29 mouse cellular contexts compared by ENCODE assay signal in the genomic region with DNA sequence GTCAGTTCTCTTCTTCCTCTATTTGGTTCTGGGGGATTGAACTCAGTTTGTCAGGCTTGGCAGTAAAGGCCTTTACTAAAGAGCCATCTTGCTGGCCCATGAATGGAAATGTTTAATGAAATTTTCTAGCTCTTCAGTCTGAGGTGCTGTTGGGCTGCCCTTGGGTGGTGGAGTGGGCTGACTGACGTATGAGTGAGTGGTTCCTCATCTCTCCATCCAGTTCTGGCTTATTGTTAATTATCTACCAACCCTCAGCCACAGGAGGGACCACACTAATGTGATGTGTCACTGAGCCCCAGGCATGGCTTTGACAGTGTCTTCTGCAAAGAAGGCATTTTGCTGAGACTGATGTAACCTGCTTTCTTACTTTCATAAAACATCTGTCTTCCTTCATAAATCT.
DNase-seq lines count a peak whose midpoint lies in the region; ATAC-seq lines count a peak whose summit lies in the region.
"Had no signal": no experiment of that assay in that cellular context is flagged by ENCODE, and none has a peak within 500 bp of the region (broad histone marks: within the 10 kb centered on the region; RNA-seq: fewer than 3 reads in every experiment).

No protein-coding gene starts in this region.

- H3K9me3 ChIP-seq in hindbrain, embryonic 15.5 days = no peaks in the 10 kb centered on the region
- H3K9me3 ChIP-seq in hindbrain, embryonic 14.5 days (ENCODE audit: control insufficient read depth, low read length) = no peaks in the 10 kb centered on the region
- no peaks in the 10 kb centered on the region for H3K9me3 ChIP-seq in midbrain, embryonic 15.5 days
- H3K9me3 ChIP-seq in midbrain, embryonic 11.5 days (ENCODE audit: control insufficient read depth, low read length) = no peaks in the 10 kb centered on the region
- H3K9me3 ChIP-seq: embryonic facial prominence, embryonic 10.5 days; embryonic facial prominence, embryonic 13.5 days; forebrain, embryonic 12.5 days; forebrain, embryonic 15.5 days; G1E; heart, embryonic 12.5 days; heart, embryonic 15.5 days had no signal

- H3K9ac ChIP-seq in hindbrain, embryonic 15.5 days = no peak overlapping the region
- no peak overlapping the region for H3K9ac ChIP-seq in hindbrain, embryonic 14.5 days
- no peak overlapping the region for H3K9ac ChIP-seq in midbrain, embryonic 15.5 days
- H3K9ac ChIP-seq in midbrain, embryonic 11.5 days (ENCODE audit: low read length) = no peak overlapping the region
- H3K9ac ChIP-seq: embryonic facial prominence, embryonic 13.5 days; forebrain, embryonic 12.5 days; forebrain, embryonic 15.5 days; heart, embryonic 12.5 days; heart, embryonic 15.5 days had no signal

- H3K27me3 ChIP-seq in hindbrain, embryonic 15.5 days = no peaks in the 10 kb centered on the region
- H3K27me3 ChIP-seq in hindbrain, embryonic 14.5 days (ENCODE audit: control insufficient read depth, insufficient read depth, low read length) = no peaks in the 10 kb centered on the region
- H3K27me3 ChIP-seq in midbrain, embryonic 15.5 days (replicated peaks) = no peaks in the 10 kb centered on the region
- H3K27me3 ChIP-seq in midbrain, embryonic 11.5 days (ENCODE audit: control insufficient read depth, insufficient read depth, low read length) = no peaks in the 10 kb centered on the region
- H3K27me3 ChIP-seq: CH12.LX; embryonic facial prominence, embryonic 13.5 days; forebrain, embryonic 12.5 days; forebrain, embryonic 15.5 days; heart, embryonic 15.5 days had no signal

- H3K4me2 ChIP-seq in hindbrain, embryonic 15.5 days = no peak overlapping the region
- H3K4me2 ChIP-seq in hindbrain, embryonic 14.5 days (replicated peaks) = no peak overlapping the region
- no peak overlapping the region for H3K4me2 ChIP-seq in midbrain, embryonic 15.5 days
- no peak overlapping the region for H3K4me2 ChIP-seq in midbrain, embryonic 11.5 days
- H3K4me2 ChIP-seq: embryonic facial prominence, embryonic 13.5 days; forebrain, embryonic 12.5 days; forebrain, embryonic 15.5 days; heart, embryonic 12.5 days; heart, embryonic 15.5 days had no signal

- no peaks in the 10 kb centered on the region for H3K4me1 ChIP-seq in hindbrain, embryonic 15.5 days (replicated peaks)
- H3K4me1 ChIP-seq in hindbrain, embryonic 14.5 days (replicated peaks; ENCODE audit: control insufficient read depth, insufficient read depth, low read length) = no peaks in the 10 kb centered on the region
- H3K4me1 ChIP-seq in midbrain, embryonic 15.5 days = no peaks in the 10 kb centered on the region
- no peaks in the 10 kb centered on the region for H3K4me1 ChIP-seq in midbrain, embryonic 11.5 days (ENCODE audit: control insufficient read depth, insufficient read depth, low read length)
- H3K4me1 ChIP-seq: embryonic facial prominence, embryonic 13.5 days; forebrain, embryonic 12.5 days; forebrain, embryonic 15.5 days; heart, embryonic 15.5 days had no signal

- 50% methylated on average over 1 of the region's 1 CpGs for WGBS in hindbrain, embryonic 15.5 days
- WGBS in hindbrain, embryonic 14.5 days = 38% methylated on average over 1 of the region's 1 CpGs
- 46% methylated on average over 1 of the region's 1 CpGs for WGBS in midbrain, embryonic 15.5 days
- WGBS in midbrain, embryonic 11.5 days = 55% methylated on average over 1 of the region's 1 CpGs

- peak; percentile 52; the same call in 1 of the 2 replicates for ATAC-seq in hindbrain, embryonic 15.5 days (ENCODE audit: low FRiP score, low read depth)
- no peak for ATAC-seq in hindbrain, embryonic 14.5 days (ENCODE audit: low FRiP score)
- peak; percentile 61; the same call in 1 of the 2 replicates for ATAC-seq in midbrain, embryonic 15.5 days (replicated peaks)
- ATAC-seq in midbrain, embryonic 11.5 days (ENCODE audit: low FRiP score) = no peak
- ATAC-seq: activated CD4-positive, CD25-positive, alpha-beta regulatory T cell, adult 4 months; forebrain, embryonic 15.5 days had no signal

- no peak overlapping the region for H3K27ac ChIP-seq in hindbrain, embryonic 15.5 days (replicated peaks)
- H3K27ac ChIP-seq in hindbrain, embryonic 14.5 days = no peak overlapping the region
- no peak overlapping the region for H3K27ac ChIP-seq in midbrain, embryonic 15.5 days
- no peak overlapping the region for H3K27ac ChIP-seq in midbrain, embryonic 11.5 days (ENCODE audit: low read depth, low read length)
- H3K27ac ChIP-seq: embryonic facial prominence, embryonic 10.5 days; embryonic facial prominence, embryonic 13.5 days; forebrain, embryonic 12.5 days; forebrain, embryonic 15.5 days; heart, embryonic 15.5 days had no signal

- no peaks in the 10 kb centered on the region for H3K36me3 ChIP-seq in hindbrain, embryonic 15.5 days
- no peaks in the 10 kb centered on the region for H3K36me3 ChIP-seq in hindbrain, embryonic 14.5 days (replicated peaks; ENCODE audit: control insufficient read depth, insufficient read depth)
- H3K36me3 ChIP-seq in midbrain, embryonic 15.5 days (replicated peaks) = no peaks in the 10 kb centered on the region
- H3K36me3 ChIP-seq in midbrain, embryonic 11.5 days (ENCODE audit: control insufficient read depth, insufficient read depth, low read length) = no peaks in the 10 kb centered on the region; the same call in 1 of the 2 replicates
- H3K36me3 ChIP-seq: embryonic facial prominence, embryonic 10.5 days; embryonic facial prominence, embryonic 13.5 days; forebrain, embryonic 12.5 days; forebrain, embryonic 15.5 days; G1E; heart, embryonic 12.5 days; heart, embryonic 15.5 days had no signal

- no peak overlapping the region for H3K4me3 ChIP-seq in hindbrain, embryonic 15.5 days
- H3K4me3 ChIP-seq in hindbrain, embryonic 14.5 days (replicated peaks; ENCODE audit: low read length) = no peak overlapping the region
- H3K4me3 ChIP-seq in midbrain, embryonic 15.5 days = no peak overlapping the region
- H3K4me3 ChIP-seq in midbrain, embryonic 11.5 days (ENCODE audit: low read depth, low read length) = no peak overlapping the region
- H3K4me3 ChIP-seq: embryonic facial prominence, embryonic 10.5 days; embryonic facial prominence, embryonic 13.5 days; erythroblast, embryonic 14.5 days; forebrain, embryonic 12.5 days; forebrain, embryonic 15.5 days; heart, embryonic 12.5 days; heart, embryonic 15.5 days had no signal

- no peak for DNase-seq in hindbrain, embryonic 14.5 days (ENCODE audit: low spot score)
- DNase-seq in midbrain, embryonic 11.5 days (ENCODE audit: low spot score, missing footprints) = no peak
- peak; percentile 30 for DNase-seq in retina, postnatal 1 day
- no peak for DNase-seq in retina, embryonic 14.5 days (ENCODE audit: low spot score)
- no peak for DNase-seq in urinary bladder, adult 2 months (ENCODE audit: low spot score)
- DNase-seq: adrenal gland, adult 8-10 months; adrenal gland, postnatal 25 days; B cell, adult 2 months; cerebellum, adult 11-12 months; cerebellum, adult 8-10 months; cerebellum, postnatal 10 days; cerebellum, postnatal 36 days; embryo, embryonic 11 days; gastrocnemius, postnatal 25 days; heart, adult 18-20 months; heart, postnatal 10 days; heart, postnatal 36 days had no signal

Comparison
In these comparisons a context has a peak if more than half of its experiments do, and no peak if none do; other contexts are left out.
1. ATAC-seq: peak in hindbrain, embryonic 15.5 days (single experiment) and midbrain, embryonic 15.5 days (single experiment); none in hindbrain, embryonic 14.5 days (single experiment) and midbrain, embryonic 11.5 days (single experiment).